Mouse (Mus musculus): ENCODE results near the gene Frrs1l. TPM values are rescaled to one million over a fixed set of nuclear protein-coding genes. Genes with fewer than 3 reads are reported as not detected.

Frrs1l gene
- total and polyA plus RNA-seq, 3 experiments = not detected

DNA sequence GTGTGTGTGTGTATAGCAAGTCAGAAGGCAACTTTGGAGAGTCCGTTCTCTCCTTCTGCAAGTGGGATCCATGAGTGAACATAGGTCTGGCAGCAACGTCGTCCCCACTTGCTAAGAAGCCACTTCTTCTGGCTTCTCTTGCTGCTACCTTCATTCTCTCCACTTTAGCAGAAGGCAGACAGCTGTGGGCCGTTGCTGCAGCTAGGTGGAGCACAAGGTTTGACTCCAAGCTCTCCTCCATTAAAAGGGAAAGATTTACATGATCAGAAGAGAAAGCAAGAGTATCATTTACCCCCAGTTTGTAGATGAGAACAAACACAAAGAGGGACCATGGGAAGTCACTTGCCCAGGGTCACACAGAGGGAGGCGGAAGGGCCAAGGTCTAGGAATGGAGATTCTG lies 44.0 kb upstream of the Frrs1l start:
- in situ Hi-C loops (cut with MboI; ENCODE audit: low pct_ligation_motif_present, low pct_unique_long_range_greater_than_20kb, low sequenced_read_pairs) = no loop called here

DNA sequence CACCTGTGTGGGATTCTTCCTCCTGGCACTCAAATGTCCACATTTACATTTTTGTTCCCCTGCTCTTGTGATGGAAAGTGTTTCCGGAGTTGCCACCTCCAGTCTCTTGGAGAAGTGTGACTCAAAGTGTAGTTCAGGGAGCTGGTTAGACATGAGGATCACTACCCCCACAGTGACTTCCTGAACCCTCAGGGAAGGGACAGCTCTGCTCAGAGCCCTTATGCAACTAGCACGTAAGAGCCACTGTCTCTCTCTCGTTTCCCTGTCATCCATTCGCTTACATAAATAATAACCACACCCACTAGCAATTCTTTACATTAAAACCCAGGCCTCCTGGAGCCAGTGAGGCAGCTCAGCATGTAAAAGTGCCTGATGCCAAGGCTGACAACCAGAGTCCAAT lies 41.2 kb upstream of the Frrs1l start:
- TF ChIP-seq PAX5 (IDR thresholded peaks at IDR 0.05; ENCODE audit: low read length) (no peak), HCFC1 (IDR thresholded peaks at IDR 0.05; ENCODE audit: low read depth, low read length) (no peak), NRF1 (IDR thresholded peaks at IDR 0.05; ENCODE audit: low read depth, low read length) (no peak)
- no peaks in the 10 kb centered on the region for H3K79me2 ChIP-seq (replicated peaks; ENCODE audit: control insufficient read depth, extremely low read depth, insufficient read depth, poor library complexity, severe bottlenecking)

More for the DNA sequence above, 44.0 kb upstream of the Frrs1l start:
- Histone ChIP-seq H3K79me2 (replicated peaks; ENCODE audit: control insufficient read depth, extremely low read depth, insufficient read depth, poor library complexity, severe bottlenecking) (no peaks in the 10 kb centered on the region), H3K27me3 (replicated peaks) (peaks cover 2% of the 10 kb centered on the region), H3K9ac (ENCODE audit: insufficient read depth, low read depth) (no peak overlapping the region), H3K27ac (ENCODE audit: insufficient read depth, low read depth) (no peak overlapping the region), H3K9me3 (replicated peaks; ENCODE audit: low read length) (no peaks in the 10 kb centered on the region), H3K4me3 (replicated peaks in 1 of 3; ENCODE audit: low read depth in 2 of 3, low read length in 2 of 3, poor library complexity in 1 of 3) (no peak overlapping the region), H3K36me3 (replicated peaks in 1 of 2; ENCODE audit: control insufficient read depth in 1 of 2, insufficient read depth in 1 of 2, low read length in 1 of 2) (no peaks in the 10 kb centered on the region), H3K4me1 (ENCODE audit: control insufficient read depth in 1 of 2, insufficient read depth in 2 of 2) (peaks cover 5 to 10% of the 10 kb centered on the region in 2 experiments; a peak in 3 of 4 replicates), H3K4me2 (ENCODE audit: insufficient read depth, low read depth, poor library complexity, severe bottlenecking) (no peak overlapping the region)
- no peak for DNase-seq (ENCODE audit: extremely low read depth)
- dilution Hi-C loops (cut with MboI; ENCODE audit: extremely low pct_ligation_motif_present, extremely low pct_unique_long_range_greater_than_20kb, low sequenced_read_pairs) = no loop called here
- TF ChIP-seq POLR2A (IDR thresholded peaks at IDR 0.05; ENCODE audit: low read depth, low read length) = no peak
- TF ChIP-seq SMC3 (IDR thresholded peaks at IDR 0.05; ENCODE audit: low read depth, low read length) = no peak
- no peak for TF ChIP-seq JUND (conservative IDR thresholded peaks at IDR 0.05; ENCODE audit: low read depth, low read length)
- no peak for TF ChIP-seq NRF1 (IDR thresholded peaks at IDR 0.05; ENCODE audit: low read depth, low read length)
- TF ChIP-seq CHD2 (IDR thresholded peaks at IDR 0.05; ENCODE audit: low read length) = no peak
- TF ChIP-seq ZKSCAN1 (IDR thresholded peaks at IDR 0.05; ENCODE audit: borderline replicate concordance, low read depth, low read length) = no peak
- peak in 1 of 2 experiments; percentile 31; a peak in 1 of 4 replicates for TF ChIP-seq CTCF (conservative IDR thresholded peaks at IDR 0.05 in 1 of 2, IDR thresholded peaks at IDR 0.05 in 1 of 2; ENCODE audit: low read depth in 2 of 2, low read length in 2 of 2)
- no peak for TF ChIP-seq HCFC1 (IDR thresholded peaks at IDR 0.05; ENCODE audit: low read depth, low read length)
- TF ChIP-seq E2F4 (IDR thresholded peaks at IDR 0.05; ENCODE audit: insufficient replicate concordance, low read depth, low read length) = no peak

GRCm38 (mm10) chr4:57027954-57028353 lies 37.8 kb upstream of the Frrs1l start:
- H3K4me1 ChIP-seq (ENCODE audit: control insufficient read depth in 1 of 2, insufficient read depth in 2 of 2) = peaks cover 4 to 36% of the 10 kb centered on the region in 2 experiments
- no peak overlapping the region for H3K27ac ChIP-seq (ENCODE audit: insufficient read depth, low read depth)
- no peaks in the 10 kb centered on the region for H3K79me2 ChIP-seq (replicated peaks; ENCODE audit: control insufficient read depth, extremely low read depth, insufficient read depth, poor library complexity, severe bottlenecking)
- H3K27me3 ChIP-seq (replicated peaks) = peaks cover 2% of the 10 kb centered on the region
- TF ChIP-seq UBTF (IDR thresholded peaks at IDR 0.05; ENCODE audit: low read depth, low read length) = no peak
- TF ChIP-seq KAT2A (IDR thresholded peaks at IDR 0.05; ENCODE audit: insufficient replicate concordance, low read length) = no peak
- no peak for TF ChIP-seq ZMIZ1 (IDR thresholded peaks at IDR 0.05; ENCODE audit: low read depth, low read length)
- TF ChIP-seq PAX5 (IDR thresholded peaks at IDR 0.05; ENCODE audit: low read length) = no peak
- TF ChIP-seq POLR2A (IDR thresholded peaks at IDR 0.05; ENCODE audit: low read depth, low read length) = no peak
- TF ChIP-seq NRF1 (IDR thresholded peaks at IDR 0.05; ENCODE audit: low read depth, low read length) = no peak
- no peak for TF ChIP-seq MAFK (IDR thresholded peaks at IDR 0.05; ENCODE audit: insufficient replicate concordance, low read length)
- TF ChIP-seq GABPA (IDR thresholded peaks at IDR 0.05; ENCODE audit: insufficient replicate concordance, low read depth, low read length) = no peak
- TF ChIP-seq ZNF384 (IDR thresholded peaks at IDR 0.05; ENCODE audit: low read depth, low read length) = no peak
- TF ChIP-seq RAD21 (IDR thresholded peaks at IDR 0.05; ENCODE audit: low read depth, low read length) = no peak
- no peak for TF ChIP-seq ETS1 (conservative IDR thresholded peaks at IDR 0.05; ENCODE audit: low read depth, low read length)
- TF ChIP-seq MAX (IDR thresholded peaks at IDR 0.05; ENCODE audit: low read length) = no peak
- TF ChIP-seq MYC (IDR thresholded peaks at IDR 0.05; ENCODE audit: low read depth, low read length) = no peak
- no peak for TF ChIP-seq SIN3A (IDR thresholded peaks at IDR 0.05; ENCODE audit: low read length)
- no peak for TF ChIP-seq POLR2AphosphoS2 (IDR thresholded peaks at IDR 0.05; ENCODE audit: low read depth, low read length)
- no peak overlapping the region for H3K9ac ChIP-seq (ENCODE audit: insufficient read depth, low read depth)
- no peak for DNase-seq (ENCODE audit: extremely low read depth)
- peak overlapping the region; percentile 15; the same call in 1 of the 2 replicates for H3K4me2 ChIP-seq (ENCODE audit: insufficient read depth, low read depth, poor library complexity, severe bottlenecking)
- no peak overlapping the region for H3K4me3 ChIP-seq (replicated peaks in 1 of 3; ENCODE audit: low read depth in 2 of 3, low read length in 2 of 3, poor library complexity in 1 of 3)
- dilution Hi-C loops (cut with MboI; ENCODE audit: extremely low pct_ligation_motif_present, extremely low pct_unique_long_range_greater_than_20kb, low sequenced_read_pairs) = no loop called here
- no peaks in the 10 kb centered on the region for H3K36me3 ChIP-seq (replicated peaks in 1 of 2; ENCODE audit: control insufficient read depth in 1 of 2, insufficient read depth in 1 of 2, low read length in 1 of 2)
- in situ Hi-C loops (cut with MboI; ENCODE audit: low pct_ligation_motif_present, low pct_unique_long_range_greater_than_20kb, low sequenced_read_pairs) = no loop called here
- H3K9me3 ChIP-seq (replicated peaks; ENCODE audit: low read length) = no peaks in the 10 kb centered on the region

More for the DNA sequence above, 41.2 kb upstream of the Frrs1l start:
- in situ Hi-C loops (cut with MboI; ENCODE audit: low pct_ligation_motif_present, low pct_unique_long_range_greater_than_20kb, low sequenced_read_pairs) (no loop called here), dilution Hi-C loops (cut with MboI; ENCODE audit: extremely low pct_ligation_motif_present, extremely low pct_unique_long_range_greater_than_20kb, low sequenced_read_pairs) (no loop called here)
- Histone ChIP-seq H3K27me3 (replicated peaks) (peaks cover 2% of the 10 kb centered on the region), H3K36me3 (replicated peaks in 1 of 2; ENCODE audit: control insufficient read depth in 1 of 2, insufficient read depth in 1 of 2, low read length in 1 of 2) (no peaks in the 10 kb centered on the region), H3K9me3 (replicated peaks; ENCODE audit: low read length) (no peaks in the 10 kb centered on the region), H3K4me3 (replicated peaks in 1 of 3; ENCODE audit: low read depth in 2 of 3, low read length in 2 of 3, poor library complexity in 1 of 3) (no peak overlapping the region), H3K4me2 (ENCODE audit: insufficient read depth, low read depth, poor library complexity, severe bottlenecking) (no peak overlapping the region), H3K9ac (ENCODE audit: insufficient read depth, low read depth) (no peak overlapping the region), H3K4me1 (ENCODE audit: control insufficient read depth in 1 of 2, insufficient read depth in 2 of 2) (peaks cover 0 to 15% of the 10 kb centered on the region in 2 experiments; a peak in 2 of 4 replicates), H3K27ac (ENCODE audit: insufficient read depth, low read depth) (no peak overlapping the region)
- DNase-seq (ENCODE audit: extremely low read depth) = no peak
